Mouse (Mus musculus): ENCODE data around the gene Serpind1. TPM values are rescaled to one million over a fixed set of nuclear protein-coding genes. Genes with fewer than 3 reads are reported as not detected.

The Serpind1 gene
- polyA plus RNA-seq, 1 experiment from 2014 or later = 0.22 TPM

DNA sequence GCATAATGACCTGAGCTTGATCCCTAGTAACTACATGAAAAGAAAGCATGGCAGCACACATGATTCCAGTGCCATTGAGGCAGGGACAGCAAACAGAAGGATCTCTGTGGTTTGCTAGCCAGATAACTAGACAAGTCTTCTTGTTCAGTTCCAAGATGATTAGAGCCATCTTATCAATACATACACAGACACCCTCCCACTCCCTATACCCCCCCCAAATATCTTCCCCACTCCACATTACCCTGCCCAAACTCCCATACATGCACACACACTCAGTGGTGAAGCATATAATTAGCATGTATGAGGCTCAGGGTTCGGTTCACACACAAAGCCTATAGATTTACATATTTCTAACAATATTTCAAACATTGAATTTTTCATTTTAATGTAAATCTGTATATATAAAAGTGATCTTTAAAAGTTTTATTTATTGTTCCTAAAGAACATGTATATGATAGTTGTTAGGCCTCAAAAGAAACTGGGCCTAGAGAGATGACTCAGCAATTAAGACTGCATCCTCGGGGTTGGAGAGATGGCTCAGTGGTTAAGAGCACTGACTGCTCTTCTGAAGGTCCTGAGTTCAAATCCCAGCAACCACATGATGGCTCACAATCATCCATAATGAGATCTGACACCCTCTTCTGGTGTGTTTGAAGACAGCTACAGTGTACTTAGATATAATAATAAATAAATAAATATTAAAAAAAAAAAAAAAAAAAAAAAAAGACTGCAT, 52.6 kb downstream of the Serpind1 start:
- ATAC-seq (ENCODE audit: insufficient number of reproducible peaks, insufficient read depth, low FRiP score, low read depth) = no peak
- H3K4me2 ChIP-seq (replicated peaks; ENCODE audit: low read depth, low read length) = no peak overlapping the region
- no peaks in the 10 kb centered on the region for H3K9me3 ChIP-seq (ENCODE audit: control insufficient read depth, low read depth, low read length)
- no peak overlapping the region for H3K4me3 ChIP-seq (ENCODE audit: low read depth, low read length)
- no peak overlapping the region for H3K9ac ChIP-seq (replicated peaks; ENCODE audit: low read depth, low read length)
- H3K4me1 ChIP-seq (ENCODE audit: control insufficient read depth, insufficient read depth, low read length) = no peaks in the 10 kb centered on the region
- 84% methylated on average over 2 of the region's 2 CpGs for WGBS
- peaks cover 7% of the 10 kb centered on the region; the same call in 1 of the 2 replicates for H3K36me3 ChIP-seq (ENCODE audit: control insufficient read depth, insufficient read depth, low read length)
- no peaks in the 10 kb centered on the region for H3K27me3 ChIP-seq (ENCODE audit: control insufficient read depth, insufficient read depth, low read length)
- H3K27ac ChIP-seq (ENCODE audit: low read length) = no peak overlapping the region

DNA sequence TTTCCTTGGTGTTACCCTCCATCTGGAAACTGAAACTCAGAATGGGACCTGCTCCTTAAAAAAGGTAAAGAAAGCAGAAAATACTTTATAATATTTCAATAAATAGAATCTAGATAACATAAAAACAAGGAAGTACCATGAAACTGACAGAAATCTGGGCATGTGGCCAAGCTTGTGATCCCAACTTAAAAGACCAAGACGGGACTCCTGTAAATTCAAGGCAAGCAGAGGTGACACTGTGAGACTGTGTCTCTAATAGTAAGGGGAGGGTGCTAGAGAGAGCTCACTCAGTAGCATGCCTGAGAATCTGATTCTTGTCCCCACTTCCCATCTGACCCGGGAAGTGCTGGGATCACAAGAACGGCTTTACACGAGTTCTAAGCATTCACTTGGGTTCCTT, 61.6 kb downstream of the Serpind1 start:
- H3K27ac ChIP-seq (ENCODE audit: low read length) = no peak overlapping the region
- H3K4me2 ChIP-seq (replicated peaks; ENCODE audit: low read depth, low read length) = no peak overlapping the region
- 60% methylated on average over 4 of the region's 4 CpGs for WGBS
- no peak for ATAC-seq (ENCODE audit: insufficient number of reproducible peaks, insufficient read depth, low FRiP score, low read depth)
- H3K9ac ChIP-seq (replicated peaks; ENCODE audit: low read depth, low read length) = no peak overlapping the region
- no peaks in the 10 kb centered on the region for H3K27me3 ChIP-seq (ENCODE audit: control insufficient read depth, insufficient read depth, low read length)
- no peaks in the 10 kb centered on the region for H3K9me3 ChIP-seq (ENCODE audit: control insufficient read depth, low read depth, low read length)
- peaks cover 4% of the 10 kb centered on the region; the same call in 1 of the 2 replicates for H3K36me3 ChIP-seq (ENCODE audit: control insufficient read depth, insufficient read depth, low read length)
- H3K4me1 ChIP-seq (ENCODE audit: control insufficient read depth, insufficient read depth, low read length) = no peaks in the 10 kb centered on the region
- H3K4me3 ChIP-seq (ENCODE audit: low read depth, low read length) = no peak overlapping the region

Other genes starting within 250 kb of the Serpind1 start
- gene Ppil2, start 220.1 kb upstream of the Serpind1 start, polyA plus RNA-seq (2014; fragmentation: Nextera tagmentation; extraction: Ambion mirVana) = 134 and 136 TPM in 2 replicates
- gene 2610318N02Rik, start 206.2 kb upstream of the Serpind1 start, polyA plus RNA-seq (2014; fragmentation: Nextera tagmentation; extraction: Ambion mirVana) = 25.5 and 35.5 TPM in 2 replicates
- gene Sdf2l1, start 199.0 kb upstream of the Serpind1 start, polyA plus RNA-seq (2014; fragmentation: Nextera tagmentation; extraction: Ambion mirVana) = 39.2 and 45.3 TPM in 2 replicates
- gene Ydjc, start 186.8 kb upstream of the Serpind1 start, polyA plus RNA-seq (2014; fragmentation: Nextera tagmentation; extraction: Ambion mirVana) = 9.1 and 12.6 TPM in 2 replicates
- gene Ccdc116, start 184.1 kb upstream of the Serpind1 start, polyA plus RNA-seq (2014; fragmentation: Nextera tagmentation; extraction: Ambion mirVana) = 1.0 and 1.1 TPM in 2 replicates
- gene Ube2l3, start 128.7 kb upstream of the Serpind1 start, polyA plus RNA-seq (2014; fragmentation: Nextera tagmentation; extraction: Ambion mirVana) = 325 and 353 TPM in 2 replicates
- 0.65 and 0.69 TPM in 2 replicates for gene Rimbp3, start 122.8 kb upstream of the Serpind1 start, polyA plus RNA-seq (2014; fragmentation: Nextera tagmentation; extraction: Ambion mirVana)
- 4.8 and 5.2 TPM in 2 replicates for gene Hic2, start 97.8 kb upstream of the Serpind1 start, polyA plus RNA-seq (2014; fragmentation: Nextera tagmentation; extraction: Ambion mirVana)
- gene Tmem191c, start 55.3 kb upstream of the Serpind1 start, polyA plus RNA-seq (2014; fragmentation: Nextera tagmentation; extraction: Ambion mirVana) = 11.7 and 11.8 TPM in 2 replicates
- 7.4 and 7.6 TPM in 2 replicates for gene Snap29, start 74.6 kb downstream of the Serpind1 start, polyA plus RNA-seq (2014; fragmentation: Nextera tagmentation; extraction: Ambion mirVana)
- gene Pi4ka, start 74.9 kb downstream of the Serpind1 start, polyA plus RNA-seq (2014; fragmentation: Nextera tagmentation; extraction: Ambion mirVana) = 39.0 and 42.8 TPM in 2 replicates
- gene Crkl, start 120.6 kb downstream of the Serpind1 start, polyA plus RNA-seq (2014; fragmentation: Nextera tagmentation; extraction: Ambion mirVana) = 56.5 and 62.3 TPM in 2 replicates
- gene Aifm3, start 158.2 kb downstream of the Serpind1 start, polyA plus RNA-seq (2014; fragmentation: Nextera tagmentation; extraction: Ambion mirVana) = 1.7 TPM in 2 replicates
- gene Lztr1, start 177.3 kb downstream of the Serpind1 start, polyA plus RNA-seq (2014; fragmentation: Nextera tagmentation; extraction: Ambion mirVana) = 78.6 and 89.5 TPM in 2 replicates
- 55.1 and 60.5 TPM in 2 replicates for gene Thap7, start 199.8 kb downstream of the Serpind1 start, polyA plus RNA-seq (2014; fragmentation: Nextera tagmentation; extraction: Ambion mirVana)
- gene Lrrc74b, start 229.9 kb downstream of the Serpind1 start, polyA plus RNA-seq (2014; fragmentation: Nextera tagmentation; extraction: Ambion mirVana) = 0.27 and 0.35 TPM in 2 replicates
- 0.90 and 0.93 TPM in 2 replicates for gene P2rx6, start 230.5 kb downstream of the Serpind1 start, polyA plus RNA-seq (2014; fragmentation: Nextera tagmentation; extraction: Ambion mirVana)

All from stomach, embryonic 14.5 days (tissue).